Mouse (Mus musculus): ENCODE measurements around the gene Kifc1. TPM values are rescaled to one million over a fixed set of nuclear protein-coding genes. Genes with fewer than 3 reads are reported as not detected.
"Not testable (repeated sequence)": the region's sequence is repeated elsewhere in the genome, so short reads cannot be mapped to it uniquely, and the experiment has no call there.

The Kifc1 gene
- polyA plus RNA-seq, 1 experiment: 32.2 TPM

GRCm38 (mm10) chr17:33909077-33909868 lies 18.8 kb upstream of the Kifc1 start, which contains the start of gene Daxx:
TSS of gene Daxx (plus strand) at chr17:33909414.
- peak within 1 kb of the TSS; percentile 98 for H3K4me2 ChIP-seq (ENCODE audit: low read depth)
- no peaks in the 10 kb centered on the region for H3K27me3 ChIP-seq (ENCODE audit: control insufficient read depth, insufficient read depth, insufficient read length)
- TF ChIP-seq POLR2A (IDR thresholded peaks at IDR 0.05; ENCODE audit: insufficient read length, low read depth) (peak; percentile 58), TCF3 (IDR thresholded peaks at IDR 0.05; ENCODE audit: insufficient read length, low read depth) (no peak), POLR2AphosphoS2 (IDR thresholded peaks at IDR 0.05; ENCODE audit: insufficient read length, low read depth) (peak; percentile 34)
- H3K4me3 ChIP-seq: peak within 1 kb of the TSS; percentile 85
- peaks cover 13% of the 10 kb centered on the region for H3K79me2 ChIP-seq (ENCODE audit: control insufficient read depth, insufficient read depth)
- H3K36me3 ChIP-seq (ENCODE audit: control insufficient read depth, insufficient read depth): peaks cover 11% of the 10 kb centered on the region
- H3ac ChIP-seq (ENCODE audit: control insufficient read depth, insufficient read length): peak within 1 kb of the TSS; percentile 44

- H3K27me3 ChIP-seq (ENCODE audit: control insufficient read depth, insufficient read depth, insufficient read length): no peaks in the 10 kb centered on the region
- H3K4me2 ChIP-seq (ENCODE audit: low read depth): peak overlapping the region; percentile 98
- H3ac ChIP-seq (ENCODE audit: control insufficient read depth, insufficient read length): peak overlapping the region; percentile 44
- TF ChIP-seq TCF12 (IDR thresholded peaks at IDR 0.05; ENCODE audit: insufficient read depth, poor library complexity, severe bottlenecking): no peak
- no peak for TF ChIP-seq MYOD1 (IDR thresholded peaks at IDR 0.05; ENCODE audit: control insufficient read depth in 1 of 3, insufficient read length in 2 of 3, low read depth in 2 of 3)
- TF ChIP-seq POLR2AphosphoS2 (IDR thresholded peaks at IDR 0.05; ENCODE audit: insufficient read length, low read depth): no peak
- TF ChIP-seq MYOG (IDR thresholded peaks at IDR 0.05; ENCODE audit: control insufficient read depth in 1 of 3, insufficient read depth in 1 of 3, insufficient read length in 2 of 3, low read depth in 2 of 3): no peak
- TF ChIP-seq E2F4 (IDR thresholded peaks at IDR 0.05; ENCODE audit: insufficient read depth): no peak
- no peak for TF ChIP-seq USF1 (IDR thresholded peaks at IDR 0.05; ENCODE audit: low read depth)
- no peak for TF ChIP-seq CEBPB (IDR thresholded peaks at IDR 0.05; ENCODE audit: insufficient read depth, poor library complexity, severe bottlenecking)
- TF ChIP-seq REST (IDR thresholded peaks at IDR 0.05; ENCODE audit: insufficient read depth, insufficient read length): no peak
- TF ChIP-seq POLR2A (IDR thresholded peaks at IDR 0.05; ENCODE audit: insufficient read length, low read depth): no peak
- no peak for TF ChIP-seq SRF (IDR thresholded peaks at IDR 0.05; ENCODE audit: control insufficient read depth, insufficient read length, low read depth)
- TF ChIP-seq MAX (IDR thresholded peaks at IDR 0.05; ENCODE audit: low read depth): no peak
- no peak for TF ChIP-seq TCF3 (IDR thresholded peaks at IDR 0.05; ENCODE audit: insufficient read length, low read depth)
- H3K36me3 ChIP-seq (ENCODE audit: control insufficient read depth, insufficient read depth): peaks cover 11% of the 10 kb centered on the region
- peaks cover 13% of the 10 kb centered on the region for H3K79me2 ChIP-seq (ENCODE audit: control insufficient read depth, insufficient read depth)
- H3K4me3 ChIP-seq: peak overlapping the region; percentile 85
Observed at GRCm38 (mm10) chr17:33908331-33909076, 18.0 kb upstream of the Kifc1 start.

- not testable (repeated sequence) for H3K36me3 ChIP-seq (ENCODE audit: control insufficient read depth, insufficient read depth); H3K4me3 ChIP-seq; H3K27me3 ChIP-seq (ENCODE audit: control insufficient read depth, insufficient read depth, insufficient read length); H3ac ChIP-seq (ENCODE audit: control insufficient read depth, insufficient read length); H3K4me2 ChIP-seq (ENCODE audit: low read depth); H3K79me2 ChIP-seq (ENCODE audit: control insufficient read depth, insufficient read depth)
Observed at GRCm38 (mm10) chr17:33904835-33905234, 14.4 kb upstream of the Kifc1 start, which contains the start of gene Platr17. TSS of gene Platr17 (plus strand) at chr17:33905135.

GRCm38 (mm10) chr17:33903911-33904651 lies 13.6 kb upstream of the Kifc1 start:
- H3ac ChIP-seq (ENCODE audit: control insufficient read depth, insufficient read length); H3K79me2 ChIP-seq (ENCODE audit: control insufficient read depth, insufficient read depth); H3K4me3 ChIP-seq; H3K36me3 ChIP-seq (ENCODE audit: control insufficient read depth, insufficient read depth); H3K27me3 ChIP-seq (ENCODE audit: control insufficient read depth, insufficient read depth, insufficient read length); H3K4me2 ChIP-seq (ENCODE audit: low read depth): not testable (repeated sequence)

- Histone ChIP-seq H3K4me3 (no peak overlapping the region), H3K36me3 (ENCODE audit: control insufficient read depth, insufficient read depth) (no peaks in the 10 kb centered on the region), H3K79me2 (ENCODE audit: control insufficient read depth, insufficient read depth) (no peaks in the 10 kb centered on the region), H3K4me2 (ENCODE audit: low read depth) (no peak overlapping the region), H3K27me3 (ENCODE audit: control insufficient read depth, insufficient read depth, insufficient read length) (no peaks in the 10 kb centered on the region), H3ac (ENCODE audit: control insufficient read depth, insufficient read length) (no peak overlapping the region)
- TF ChIP-seq CEBPB (IDR thresholded peaks at IDR 0.05; ENCODE audit: insufficient read depth, poor library complexity, severe bottlenecking) (no peak), POLR2AphosphoS2 (IDR thresholded peaks at IDR 0.05; ENCODE audit: insufficient read length, low read depth) (no peak), REST (IDR thresholded peaks at IDR 0.05; ENCODE audit: insufficient read depth, insufficient read length) (no peak), POLR2A (IDR thresholded peaks at IDR 0.05; ENCODE audit: insufficient read length, low read depth) (no peak), MYOG (IDR thresholded peaks at IDR 0.05; ENCODE audit: control insufficient read depth in 1 of 3, insufficient read depth in 1 of 3, insufficient read length in 2 of 3, low read depth in 2 of 3) (no peak), MAX (IDR thresholded peaks at IDR 0.05; ENCODE audit: low read depth) (no peak), USF1 (IDR thresholded peaks at IDR 0.05; ENCODE audit: low read depth) (no peak), MYOD1 (IDR thresholded peaks at IDR 0.05; ENCODE audit: control insufficient read depth in 1 of 3, insufficient read length in 2 of 3, low read depth in 2 of 3) (no peak)
Observed at GRCm38 (mm10) chr17:33902491-33902890, 12.0 kb upstream of the Kifc1 start.

All from myocyte (in vitro differentiated cells).